Mouse (Mus musculus) testis, adult 2 months (tissue): ENCODE data around the gene Ccdc106.

Source experiments
- CTCF ChIP-seq: fragments of 200-500 bp; IDR thresholded peaks from 2 replicates; pipeline ENCODE4 v1.5.1; 2012; ENCODE audit warnings: low read depth, mild to moderate bottlenecking, inconsistent platforms, low read length, moderate library complexity; ENCODE audit not compliant: control insufficient read depth, insufficient read depth, insufficient replicate concordance
- POLR2A ChIP-seq: fragments of 200-500 bp; IDR thresholded peaks from 2 replicates; pipeline ENCODE4 v1.6.1; 2012; ENCODE audit warnings: low read depth, mild to moderate bottlenecking, inconsistent platforms, low read length, moderate library complexity; ENCODE audit not compliant: control insufficient read depth

DNA sequence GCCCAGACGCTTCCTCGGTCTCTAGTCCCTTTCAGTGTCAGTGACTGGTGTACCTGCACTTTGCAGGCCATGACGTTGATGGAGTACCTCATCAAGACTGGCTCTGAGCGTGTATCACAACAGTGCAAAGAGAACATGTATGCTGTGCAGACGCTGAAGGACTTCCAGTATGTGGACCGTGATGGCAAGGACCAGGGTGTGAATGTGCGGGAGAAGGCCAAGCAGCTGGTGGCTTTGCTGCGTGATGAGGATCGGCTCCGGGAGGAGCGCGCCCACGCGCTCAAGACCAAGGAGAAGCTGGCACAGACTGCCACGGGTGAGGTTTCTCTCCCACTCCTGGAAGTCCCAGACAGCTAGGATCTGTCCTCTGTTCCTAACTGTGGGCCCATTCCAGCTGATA is 69.5 kb downstream of the Ccdc106 start:
- no peak for TF ChIP-seq POLR2A
- TF ChIP-seq CTCF, result no peak
